Mouse (Mus musculus) T-helper 1 cell (primary cell): Measurements from ENCODE around the gene Rasgef1c.

Experiments used
- in situ Hi-C: fragments of 300-600 bp; cut with MboI, MseI; formaldehyde crosslinking; loops from one replicate; pipeline ENCODE4 v1.15.1; 2025; ENCODE audit warnings: high pct_unique_total_duplicates

Rasgef1c gene

DNA sequence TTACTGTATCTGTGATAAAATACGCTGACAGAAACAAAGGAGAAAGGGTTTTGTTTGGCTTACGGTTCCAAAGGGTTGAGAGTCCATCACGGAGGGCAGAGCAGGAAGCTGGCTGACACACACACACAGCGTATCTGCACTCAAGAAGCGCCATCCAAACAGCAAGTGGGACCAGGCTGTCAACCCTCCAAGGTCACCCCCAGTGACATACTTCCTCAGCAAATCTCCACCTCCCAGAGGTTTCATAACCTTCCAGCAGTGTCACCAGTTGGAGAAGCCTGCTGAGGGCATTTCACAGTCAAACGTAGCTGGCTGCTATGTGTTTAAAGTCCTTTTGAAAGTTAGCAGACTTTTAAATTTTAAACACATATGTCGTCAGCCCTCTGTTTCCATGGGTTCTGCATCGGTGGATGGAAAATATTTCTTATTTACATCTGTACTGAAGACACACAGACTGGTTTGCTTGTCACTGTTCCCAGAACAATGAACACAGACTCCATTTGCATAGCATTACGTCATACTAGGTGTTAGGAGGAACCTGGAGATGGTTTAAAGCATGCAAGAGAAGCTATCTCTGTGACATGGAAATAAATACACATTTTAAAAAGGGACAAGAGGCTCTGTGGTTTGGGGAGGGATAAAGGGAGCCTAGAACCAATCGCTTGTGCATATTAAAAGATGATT is 72.2 kb downstream of the Rasgef1c start:
- in situ Hi-C loops, result no loop called here

DNA sequence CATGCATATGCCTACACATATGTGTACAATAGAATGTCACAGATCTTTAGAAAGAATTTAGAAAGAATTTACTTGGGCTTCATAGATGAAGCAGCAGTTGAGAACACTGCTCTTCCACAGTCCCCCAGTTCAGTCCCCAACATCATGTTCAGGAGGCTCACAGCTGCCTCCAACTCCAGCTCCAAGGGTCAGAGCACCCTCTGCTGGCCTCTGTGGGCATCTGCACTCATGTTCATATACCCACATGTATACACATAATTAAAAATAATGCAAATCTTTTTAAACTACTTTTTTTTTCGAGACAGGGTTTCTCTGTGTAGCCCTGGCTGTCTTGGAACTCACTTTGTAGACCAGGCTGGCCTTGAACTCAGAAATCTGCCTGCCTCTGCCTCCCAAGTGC is 73.0 kb downstream of the Rasgef1c start:
- in situ Hi-C loops, result no loop called here

DNA sequence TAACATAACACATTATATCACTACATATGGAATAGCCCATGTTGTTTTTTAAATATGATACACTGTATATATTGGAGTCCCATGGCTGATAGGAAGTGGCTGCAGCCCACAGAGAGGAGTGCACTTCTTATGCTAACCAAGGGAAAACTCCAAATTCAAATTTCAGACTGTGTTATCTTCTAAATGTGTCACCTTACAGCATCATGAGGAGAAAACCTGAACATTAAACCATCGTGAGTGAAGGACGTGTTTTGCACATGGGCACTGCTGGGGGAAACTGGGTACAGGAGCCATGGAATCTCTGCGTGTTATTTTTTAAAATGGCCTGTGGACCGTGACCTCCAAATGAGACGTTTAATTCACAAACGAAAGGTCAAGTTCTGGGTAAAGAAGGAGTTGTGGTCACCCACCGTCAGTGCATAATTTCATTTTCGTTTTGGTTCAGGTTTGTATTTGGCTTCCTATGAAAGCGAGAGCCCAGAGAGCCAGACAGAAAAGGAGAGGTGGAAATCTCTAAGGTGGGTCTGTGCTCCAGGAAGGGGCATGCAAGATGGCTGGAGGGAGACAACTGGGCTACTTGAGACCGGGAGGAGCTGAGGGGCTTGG is 76.4 kb downstream of the Rasgef1c start:
- in situ Hi-C loops, result no loop called here

DNA sequence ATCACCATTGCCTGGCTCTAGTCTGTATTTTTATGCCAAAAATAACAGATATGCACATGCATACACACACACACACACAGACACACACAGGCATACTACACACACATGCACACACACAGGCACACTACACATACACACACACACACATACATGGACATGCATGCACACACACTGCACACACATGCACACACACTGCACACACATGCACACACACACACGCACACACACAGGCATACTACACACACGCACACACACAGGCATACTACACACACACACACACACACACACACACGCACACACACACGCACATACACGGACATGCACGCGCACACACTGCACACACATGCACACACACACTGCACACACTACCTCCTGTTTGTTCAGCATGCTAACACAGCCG is 77.3 kb downstream of the Rasgef1c start:
- in situ Hi-C loops, result no loop called here

DNA sequence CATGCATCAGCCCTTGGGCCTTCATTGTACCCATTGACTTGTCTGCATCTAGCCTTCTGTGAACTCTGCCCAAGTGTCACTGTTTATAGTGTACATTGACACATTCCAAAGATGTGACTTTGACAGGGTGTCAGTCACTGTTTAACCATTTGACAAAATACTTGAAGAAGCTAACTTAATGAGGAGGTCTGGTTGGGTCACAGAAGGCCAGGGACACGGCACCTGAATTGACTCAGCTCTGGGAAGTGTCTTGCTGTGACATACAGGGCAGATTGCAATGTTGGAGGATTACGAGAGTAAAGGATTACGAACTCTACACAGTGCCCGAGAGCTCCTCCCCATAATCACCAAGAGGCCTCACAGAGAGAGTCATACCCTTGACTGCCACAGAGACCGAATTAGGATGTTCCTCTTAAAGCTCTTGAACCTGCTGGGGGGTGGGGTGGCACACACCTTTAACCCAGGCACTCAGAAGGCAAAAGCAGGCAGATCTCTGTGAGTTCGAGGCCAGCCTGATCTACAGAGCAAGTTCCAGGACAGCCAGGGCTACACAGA is 79.1 kb downstream of the Rasgef1c start:
- in situ Hi-C loops, result loop anchor here (5.0 kb wide), 1 partner anchor 247 kb away; no protein-coding TSS in a partner anchor

DNA sequence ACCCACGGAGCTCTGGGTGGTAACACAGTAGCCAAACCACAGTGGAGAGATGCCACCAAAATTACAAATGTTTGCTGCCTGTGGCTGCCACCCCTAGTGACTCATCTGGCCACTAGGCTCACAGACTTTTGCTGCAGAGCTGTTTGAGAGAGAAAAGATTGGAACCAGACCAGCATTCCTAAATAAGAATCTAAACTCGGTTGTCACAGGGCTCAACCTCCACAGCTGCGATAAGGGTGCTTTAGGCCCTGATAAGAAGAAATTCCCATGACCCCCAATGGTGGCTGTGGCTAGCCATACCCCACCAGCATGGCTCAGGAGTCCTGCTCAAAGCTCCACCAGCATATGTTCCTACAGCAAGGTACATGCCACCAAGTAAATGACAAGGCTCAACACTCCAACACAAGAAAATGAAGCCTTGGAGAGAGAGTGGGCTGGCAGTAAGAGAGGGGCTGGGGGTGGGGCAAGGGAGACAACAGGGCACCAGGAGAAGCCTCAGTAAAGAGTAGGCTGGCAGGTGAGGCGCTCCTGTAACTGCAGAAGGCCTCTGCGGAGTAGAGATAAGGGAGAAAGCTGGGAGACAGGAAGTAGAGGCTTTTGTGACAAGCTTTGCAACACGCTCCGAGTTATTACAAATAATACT is 79.8 kb downstream of the Rasgef1c start:
- in situ Hi-C loops, result loop anchor here (5.0 kb wide), 1 partner anchor 246 kb away; no protein-coding TSS in a partner anchor

DNA sequence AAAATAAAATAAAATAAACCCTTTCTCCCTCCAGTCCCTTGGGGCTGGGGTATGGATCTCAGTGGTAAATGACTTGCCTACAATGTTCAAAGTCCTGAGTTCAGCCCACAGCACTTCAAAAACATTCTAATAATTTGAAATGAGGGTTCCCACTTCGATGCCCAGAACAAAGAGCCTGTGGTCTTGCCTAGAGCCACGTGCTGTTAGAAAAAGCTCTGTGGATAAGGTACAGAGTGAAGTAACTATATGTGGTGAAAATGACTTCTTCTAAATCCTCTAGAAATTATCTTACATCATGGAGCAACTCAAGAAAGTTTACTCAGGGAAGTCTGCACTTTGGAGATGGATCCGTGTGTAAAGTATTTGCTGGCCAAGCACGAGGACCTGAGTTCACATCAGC is 80.5 kb downstream of the Rasgef1c start:
- in situ Hi-C loops, result loop anchor here (5.0 kb wide), 1 partner anchor 245 kb away; no protein-coding TSS in a partner anchor

DNA sequence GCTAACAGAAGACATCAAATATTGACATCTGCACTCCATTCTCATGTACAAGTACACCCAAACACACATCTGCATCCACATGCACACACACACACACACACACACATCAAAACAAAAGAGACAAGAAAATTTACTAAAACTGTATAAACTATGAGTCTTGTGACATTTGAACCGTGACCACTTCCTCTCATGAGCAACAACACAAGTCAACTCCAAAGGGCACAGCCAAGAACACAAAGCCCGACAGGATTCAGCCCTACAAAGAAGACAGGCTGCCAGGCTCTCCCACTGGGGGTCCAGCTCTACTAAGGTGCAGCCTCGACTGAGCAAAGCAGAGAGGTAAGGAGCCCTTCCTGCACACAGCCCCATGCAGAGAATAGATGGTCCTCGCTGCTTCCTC is 81.2 kb downstream of the Rasgef1c start:
- in situ Hi-C loops, result loop anchor here (5.0 kb wide), 1 partner anchor 244 kb away; no protein-coding TSS in a partner anchor

DNA sequence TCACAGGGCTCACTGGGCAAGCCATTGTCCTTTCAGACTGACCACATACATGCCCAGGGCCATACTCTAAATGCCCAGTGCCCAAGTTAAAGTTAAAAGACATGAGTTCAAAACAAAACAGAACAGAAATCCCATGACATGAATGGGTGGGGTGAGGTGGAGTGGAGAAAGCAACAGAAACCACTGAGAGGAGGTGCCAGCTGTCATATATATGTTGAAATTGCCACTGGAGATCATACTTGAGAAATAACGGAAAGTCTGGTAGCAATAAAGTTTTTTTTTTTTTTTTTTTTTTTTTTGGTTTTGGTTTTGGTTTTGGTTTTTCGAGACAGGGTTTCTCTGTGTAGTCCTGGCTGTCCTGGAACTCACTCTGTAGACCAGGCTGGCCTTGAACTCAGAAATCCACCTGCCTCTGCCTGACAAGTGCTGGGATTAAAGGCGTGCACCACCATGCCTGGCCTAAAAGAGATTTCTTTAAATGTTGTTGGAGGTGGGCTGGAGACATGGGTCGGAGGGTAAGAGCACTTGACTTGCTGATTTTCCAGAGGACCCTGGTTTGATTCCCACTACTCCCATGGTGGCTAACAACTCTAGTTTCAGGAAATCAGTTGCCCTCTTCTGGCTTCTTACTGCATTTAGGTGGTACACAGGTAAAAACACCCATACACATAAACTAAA is 82.4 kb downstream of the Rasgef1c start:
- in situ Hi-C loops, result loop anchor here (5.0 kb wide), 1 partner anchor 243 kb away; no protein-coding TSS in a partner anchor

DNA sequence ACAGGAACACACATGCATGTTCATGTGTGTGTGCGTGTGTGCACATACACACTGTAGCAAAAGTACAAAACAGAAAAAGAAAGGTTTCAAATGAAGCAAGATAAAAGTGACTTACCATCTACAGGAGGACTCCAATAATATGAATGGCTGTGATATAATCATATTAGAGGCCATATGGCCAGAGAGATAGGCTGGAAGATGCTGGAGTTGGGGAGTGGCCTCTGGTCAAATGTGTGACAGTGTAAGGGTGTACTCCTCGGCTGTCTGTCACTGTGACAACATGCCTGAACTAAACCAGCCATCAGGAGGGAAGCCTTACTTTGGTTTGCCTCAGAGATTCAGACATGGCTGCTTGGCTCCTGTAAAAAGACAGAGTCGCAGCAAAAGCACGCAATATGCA is 83.4 kb downstream of the Rasgef1c start:
- in situ Hi-C loops, result no loop called here

DNA sequence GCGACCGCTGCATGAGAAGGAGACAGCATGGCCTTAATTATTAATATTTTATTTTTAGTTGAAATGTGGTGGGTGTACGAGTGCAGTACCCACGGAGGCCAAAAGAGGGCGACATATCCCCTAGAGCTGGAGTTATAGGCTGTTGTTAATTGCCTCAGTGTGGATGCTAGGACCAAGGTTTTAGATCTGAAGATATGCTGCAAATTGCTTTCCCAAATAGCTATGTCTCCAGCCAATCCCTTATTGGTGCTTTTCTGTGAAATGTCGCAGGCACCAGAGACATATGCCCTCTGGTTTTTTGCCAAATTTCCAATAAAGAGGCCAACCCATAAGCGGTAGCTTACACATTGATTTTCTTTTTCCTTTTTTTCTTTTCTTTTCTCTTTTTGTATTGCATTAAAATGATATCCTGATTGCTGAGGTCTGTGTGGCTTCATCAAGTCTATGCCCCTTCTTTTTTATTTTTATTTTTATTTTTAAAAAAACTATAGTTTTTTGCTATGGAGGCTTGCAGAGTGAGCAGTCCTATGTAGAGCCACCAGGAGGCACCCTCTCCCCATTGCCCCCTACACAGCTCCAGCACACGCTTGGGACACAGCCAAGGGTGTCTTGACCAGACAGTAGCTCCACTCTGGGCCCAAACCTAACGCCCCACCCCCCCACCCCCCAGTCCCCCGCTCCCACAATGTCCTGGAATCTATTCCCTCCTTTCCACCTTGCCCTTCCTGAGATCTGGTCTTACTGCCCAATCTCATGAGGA is 84.8 kb downstream of the Rasgef1c start:
- in situ Hi-C loops, result no loop called here

DNA sequence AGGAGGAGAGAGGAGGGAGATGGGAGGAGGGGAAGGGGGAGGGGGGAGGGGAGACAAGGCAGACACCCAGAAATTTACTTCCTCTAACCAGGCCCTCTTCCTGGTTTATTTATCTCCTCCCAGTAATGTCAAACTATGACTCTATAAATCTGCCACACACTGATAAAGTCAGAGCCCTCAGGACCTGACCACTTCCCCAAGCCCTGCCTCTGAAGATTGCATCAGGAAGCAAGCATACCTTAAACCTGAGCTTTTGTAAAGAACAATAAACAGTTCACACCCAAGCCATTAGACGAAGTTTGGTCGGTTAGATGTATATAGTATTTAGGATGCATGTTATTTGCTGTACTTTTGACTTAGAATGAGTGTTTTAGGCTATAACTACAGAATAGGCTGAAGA is 92.9 kb downstream of the Rasgef1c start:
- in situ Hi-C loops, result no loop called here

DNA sequence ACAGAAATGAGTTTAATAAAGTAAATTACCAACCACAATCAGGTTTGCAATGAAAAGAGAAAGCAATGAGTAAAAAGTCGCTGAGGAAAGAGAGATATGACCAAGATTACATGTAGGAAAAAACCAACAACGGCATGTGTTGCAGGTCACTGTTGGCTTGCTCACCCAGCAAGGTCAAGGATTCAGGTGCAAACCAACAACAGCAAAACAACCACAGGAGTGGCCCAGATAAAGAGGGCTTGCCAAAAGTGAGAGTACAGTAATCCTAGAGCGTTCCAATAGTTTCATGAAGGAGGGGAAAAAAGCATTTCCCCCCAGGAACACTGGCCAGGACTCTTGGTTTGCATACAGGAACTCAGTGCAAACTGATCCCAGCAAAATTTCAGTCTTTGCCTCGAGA is 94.8 kb downstream of the Rasgef1c start:
- in situ Hi-C loops, result no loop called here

DNA sequence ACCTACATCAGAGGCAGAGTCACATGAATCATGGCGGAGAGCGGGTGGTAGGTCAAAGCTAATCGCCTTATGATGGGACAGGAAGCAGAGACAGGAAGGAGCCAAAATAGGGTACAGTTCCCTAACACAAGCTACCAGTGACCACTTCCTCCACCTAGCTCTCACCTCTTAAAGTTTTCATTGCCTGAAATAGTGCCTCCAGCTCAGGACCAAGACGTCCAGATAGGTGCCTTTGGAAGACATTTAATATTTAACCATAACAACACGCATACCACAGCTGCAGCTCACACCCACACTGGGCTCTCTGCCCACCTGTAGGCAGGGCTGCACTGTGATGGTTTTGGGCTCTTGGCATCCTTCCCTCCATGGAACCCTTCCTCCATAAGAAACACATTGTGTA is 95.7 kb downstream of the Rasgef1c start:
- in situ Hi-C loops, result no loop called here

DNA sequence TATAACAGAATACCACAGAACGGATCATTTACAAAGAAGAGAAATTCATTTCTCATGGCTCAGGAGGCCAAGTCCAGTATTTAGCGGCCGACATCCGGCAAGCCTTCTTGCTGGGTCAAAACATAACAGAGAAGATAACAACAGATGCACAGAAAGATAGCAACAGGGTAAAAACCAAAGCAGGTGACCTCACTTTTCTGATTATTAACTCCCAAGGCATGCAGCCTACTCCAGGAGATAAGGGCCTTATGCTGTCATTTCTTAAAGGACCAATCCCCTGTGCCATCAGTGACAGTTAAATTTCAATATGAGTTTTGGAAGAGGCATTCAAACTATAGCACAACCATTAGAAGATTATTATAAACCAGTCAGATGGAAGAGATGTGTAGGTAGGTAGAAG is 101.2 kb downstream of the Rasgef1c start:
- in situ Hi-C loops, result no loop called here

DNA sequence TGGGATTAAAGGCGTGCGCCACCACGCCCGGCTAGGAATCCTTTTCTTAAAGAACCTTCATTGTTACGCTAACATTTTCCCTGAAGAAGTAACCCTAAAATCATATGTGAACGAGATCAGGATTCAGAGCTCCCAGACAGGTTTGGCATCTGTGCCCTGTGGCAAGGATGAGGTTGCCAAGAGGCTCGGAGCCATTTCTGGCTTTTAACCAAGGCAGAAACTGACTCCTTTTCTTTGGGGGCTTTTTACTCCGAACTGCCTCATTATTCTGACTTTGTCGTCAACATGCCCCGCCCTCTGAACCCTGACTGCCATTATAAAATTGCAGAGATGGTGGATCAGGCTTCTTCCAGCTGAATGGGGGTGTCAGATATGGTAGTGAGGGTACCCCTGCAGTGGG is 106.1 kb downstream of the Rasgef1c start:
- in situ Hi-C loops, result no loop called here

DNA sequence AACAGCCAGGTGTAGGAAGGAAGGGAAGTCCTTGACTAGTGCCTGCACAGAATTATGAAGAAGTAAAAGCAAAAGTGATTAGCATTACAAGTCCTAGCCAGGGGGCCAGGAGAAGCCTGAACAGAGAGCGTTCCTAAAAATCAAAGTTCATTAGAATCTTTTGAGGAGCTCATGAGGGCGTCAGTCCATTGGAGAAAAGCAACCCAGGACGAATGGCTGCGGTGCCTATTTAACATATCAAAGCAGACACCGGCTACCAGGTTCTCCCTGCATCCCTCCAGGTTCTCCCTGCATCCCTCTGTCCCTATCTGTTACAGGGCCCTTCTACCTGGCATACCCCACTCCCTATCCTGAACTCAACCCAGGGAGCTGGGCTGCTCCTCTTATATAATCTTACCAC is 106.6 kb downstream of the Rasgef1c start:
- in situ Hi-C loops, result no loop called here

DNA sequence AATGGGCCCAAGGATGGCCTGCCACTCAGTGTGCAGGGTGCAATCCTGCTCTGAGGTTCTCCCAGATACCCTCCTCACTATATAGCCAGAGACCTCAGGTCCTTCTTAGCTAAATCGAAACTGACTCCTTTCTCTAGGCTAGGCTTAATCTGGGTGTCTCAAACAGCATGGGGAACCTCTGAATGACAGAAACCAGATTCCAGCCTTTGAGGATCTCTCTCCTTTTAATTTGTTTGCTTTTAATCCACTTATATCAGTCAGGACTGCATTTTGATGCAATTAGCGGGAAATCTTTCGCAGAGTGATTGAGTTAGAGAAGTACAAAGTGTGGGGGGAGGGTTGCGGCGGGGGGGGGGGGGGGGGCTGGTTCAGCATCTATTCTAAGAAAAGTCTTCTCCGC is 111.4 kb downstream of the Rasgef1c start:
- in situ Hi-C loops, result no loop called here

DNA sequence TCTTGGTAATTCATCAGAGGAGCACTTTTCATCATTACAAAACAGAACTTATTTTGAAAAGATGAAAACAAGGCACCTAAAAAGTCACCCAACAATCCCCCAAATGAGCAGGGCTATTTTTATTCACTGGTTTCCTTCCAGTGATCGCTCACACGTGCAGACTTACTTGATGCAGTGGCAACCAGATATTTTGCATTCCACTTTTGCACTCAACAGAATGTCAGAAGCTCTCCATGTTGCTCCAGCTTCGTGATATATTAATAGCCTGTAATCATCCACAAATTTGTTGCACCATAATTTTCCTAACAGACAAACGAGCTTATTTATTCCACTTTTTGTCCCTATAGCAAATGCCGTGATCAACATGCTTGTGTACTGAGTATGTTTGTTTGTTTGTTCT is 114.9 kb downstream of the Rasgef1c start:
- in situ Hi-C loops, result no loop called here

DNA sequence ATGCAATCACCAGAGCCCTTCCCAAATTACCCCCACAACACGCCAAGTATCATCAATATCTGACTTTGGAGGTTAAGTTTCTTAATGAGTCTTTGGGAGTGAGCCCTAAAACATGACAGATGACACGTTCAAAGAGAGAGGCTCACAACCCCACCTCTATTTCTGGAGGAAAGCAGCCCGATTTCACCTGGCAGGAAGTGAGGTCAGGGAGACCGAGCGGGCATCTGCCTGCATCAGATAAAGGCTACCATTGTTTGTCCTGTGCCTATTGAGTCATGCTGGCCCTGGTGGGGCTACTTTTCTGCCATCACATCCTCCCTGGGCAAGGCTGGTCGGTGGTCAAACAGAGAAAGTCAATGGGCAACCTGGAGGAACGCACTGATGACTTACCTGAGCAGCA is 115.9 kb downstream of the Rasgef1c start:
- in situ Hi-C loops, result no loop called here

DNA sequence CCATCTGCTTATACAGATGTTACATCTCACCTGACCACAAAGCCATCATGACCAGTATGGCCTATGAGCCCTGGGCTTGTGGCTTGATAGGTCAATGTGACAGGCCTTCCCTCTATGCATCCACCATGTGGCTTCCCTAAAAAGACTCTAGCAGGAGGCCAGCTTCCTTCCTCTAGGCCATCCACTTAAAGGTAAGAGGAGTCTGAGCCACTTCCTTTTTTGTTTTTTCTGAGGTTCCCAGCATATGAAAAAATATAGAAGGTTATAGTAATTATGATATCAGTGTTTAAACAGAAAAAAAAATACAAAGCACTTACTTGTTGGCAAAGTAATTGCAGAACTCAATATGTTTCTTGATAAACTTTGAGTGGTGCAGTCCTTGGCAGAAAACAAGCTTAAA is 117.2 kb downstream of the Rasgef1c start:
- in situ Hi-C loops, result no loop called here
